Mouse (Mus musculus): Measurements from ENCODE around the gene Scml4. TPM values are rescaled to one million over a fixed set of nuclear protein-coding genes. Genes with fewer than 3 reads are reported as not detected.

Scml4 gene
- polyA plus RNA-seq, 2 experiments, result 0.92 to 1.1 TPM

DNA sequence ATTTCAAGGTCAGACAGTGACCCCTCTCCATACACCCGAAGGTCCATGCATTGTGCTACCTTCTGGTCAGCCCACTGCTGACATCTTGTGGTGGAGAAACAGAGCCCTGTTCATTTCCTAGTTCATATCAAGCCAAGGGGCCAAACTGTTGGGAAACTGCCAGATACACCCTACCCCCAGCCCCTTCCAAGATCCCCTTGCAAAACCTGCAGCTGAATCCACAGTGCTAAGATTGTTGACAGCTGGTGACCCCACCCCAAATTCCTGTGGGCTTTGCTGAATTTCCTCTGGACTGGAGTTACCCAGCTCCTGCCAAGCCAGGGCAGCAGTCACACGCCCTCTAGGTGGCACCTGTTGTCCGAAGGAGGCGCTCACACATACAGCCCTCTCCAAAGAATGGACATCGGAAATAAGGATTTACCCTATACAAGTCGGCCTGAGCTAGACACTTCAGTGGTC, 127.5 kb downstream of the Scml4 start:
- no peaks in the 10 kb centered on the region for H3K4me1 ChIP-seq (ENCODE audit: control insufficient read depth, insufficient read depth, low read length)
- peak; percentile 76 for ATAC-seq (ENCODE audit: low FRiP score, low read depth)
- no peak overlapping the region for H3K4me2 ChIP-seq (replicated peaks; ENCODE audit: low read depth, low read length, severe bottlenecking)
- no peak overlapping the region for H3K4me3 ChIP-seq (replicated peaks; ENCODE audit: low read length)
- no peak overlapping the region for H3K27ac ChIP-seq (replicated peaks; ENCODE audit: low read depth, low read length)
- H3K9ac ChIP-seq (ENCODE audit: low read depth, low read length, severe bottlenecking), result no peak overlapping the region
- H3K36me3 ChIP-seq (ENCODE audit: control insufficient read depth, insufficient read depth, low read length), result no peaks in the 10 kb centered on the region
- H3K9me3 ChIP-seq (ENCODE audit: control insufficient read depth, low read length), result no peaks in the 10 kb centered on the region
- 19% methylated on average over 6 of the region's 6 CpGs for WGBS
- DNase-seq (ENCODE audit: low spot score), result peak; percentile 67
- TF ChIP-seq POLR2A (IDR thresholded peaks at IDR 0.05; ENCODE audit: borderline replicate concordance, extremely low read depth, insufficient read depth, insufficient read length), result no peak
- no peaks in the 10 kb centered on the region for H3K27me3 ChIP-seq (ENCODE audit: control insufficient read depth, insufficient read depth, low read length)

DNA sequence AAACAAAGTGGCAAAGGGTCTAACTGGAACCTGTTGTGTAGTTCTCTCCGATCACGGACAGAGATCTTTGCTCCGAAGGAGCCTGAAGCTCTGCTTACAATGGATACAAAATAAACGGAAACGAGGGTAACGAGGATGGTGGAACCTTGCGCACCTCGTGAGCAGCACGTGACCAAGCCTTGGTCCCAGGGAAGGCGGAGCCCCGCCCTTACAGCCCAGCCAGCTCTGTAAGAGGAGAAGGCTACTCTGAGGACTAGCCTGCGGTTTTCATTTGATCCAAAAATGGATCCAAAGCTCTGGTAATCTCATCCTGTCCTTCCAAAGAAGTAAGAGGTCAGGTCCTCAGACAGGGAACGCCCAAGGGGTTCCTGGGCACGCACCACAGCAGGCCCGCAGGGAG, 128.5 kb downstream of the Scml4 start:
- Histone ChIP-seq H3K4me2 (replicated peaks; ENCODE audit: low read depth, low read length, severe bottlenecking) (no peak overlapping the region), H3K27me3 (ENCODE audit: control insufficient read depth, insufficient read depth, low read length) (no peaks in the 10 kb centered on the region), H3K36me3 (ENCODE audit: control insufficient read depth, insufficient read depth, low read length) (no peaks in the 10 kb centered on the region), H3K9me3 (ENCODE audit: control insufficient read depth, low read length) (no peaks in the 10 kb centered on the region), H3K27ac (replicated peaks; ENCODE audit: low read depth, low read length) (no peak overlapping the region), H3K4me3 (replicated peaks; ENCODE audit: low read length) (no peak overlapping the region), H3K9ac (ENCODE audit: low read depth, low read length, severe bottlenecking) (no peak overlapping the region), H3K4me1 (ENCODE audit: control insufficient read depth, insufficient read depth, low read length) (no peaks in the 10 kb centered on the region)
- DNase-seq (ENCODE audit: low spot score) (no peak), ATAC-seq (ENCODE audit: low FRiP score, low read depth) (no peak)
- no peak for TF ChIP-seq POLR2A (IDR thresholded peaks at IDR 0.05; ENCODE audit: borderline replicate concordance, extremely low read depth, insufficient read depth, insufficient read length)
- 56% methylated on average over 15 of the region's 15 CpGs for WGBS

DNA sequence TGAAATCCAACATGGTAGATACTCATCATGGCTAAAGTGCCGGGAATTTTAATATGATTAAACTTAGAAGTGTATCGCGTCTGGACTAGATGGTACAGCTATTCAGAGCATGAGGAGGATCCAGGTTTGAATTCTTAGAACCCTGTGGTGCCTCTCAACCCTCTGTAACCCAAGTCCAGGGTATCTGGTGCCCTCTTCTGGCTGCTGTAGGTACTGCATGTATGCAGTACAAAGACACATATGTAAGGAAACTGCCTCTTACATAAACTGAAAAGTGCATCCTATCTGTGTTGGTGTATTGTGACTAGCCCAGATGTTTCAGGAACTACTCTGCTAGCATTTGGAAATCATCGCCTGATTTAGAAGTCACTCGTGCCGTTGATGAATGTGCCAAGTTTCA, 129.7 kb downstream of the Scml4 start:
- DNase-seq (ENCODE audit: low spot score), result peak; percentile 55
- Histone ChIP-seq H3K9ac (ENCODE audit: low read depth, low read length, severe bottlenecking) (no peak overlapping the region), H3K9me3 (ENCODE audit: control insufficient read depth, low read length) (no peaks in the 10 kb centered on the region), H3K36me3 (ENCODE audit: control insufficient read depth, insufficient read depth, low read length) (no peaks in the 10 kb centered on the region), H3K4me1 (ENCODE audit: control insufficient read depth, insufficient read depth, low read length) (peaks cover 10% of the 10 kb centered on the region; the same call in 1 of the 2 replicates), H3K27ac (replicated peaks; ENCODE audit: low read depth, low read length) (no peak overlapping the region), H3K27me3 (ENCODE audit: control insufficient read depth, insufficient read depth, low read length) (no peaks in the 10 kb centered on the region), H3K4me3 (replicated peaks; ENCODE audit: low read length) (no peak overlapping the region), H3K4me2 (replicated peaks; ENCODE audit: low read depth, low read length, severe bottlenecking) (no peak overlapping the region)
- no peak for ATAC-seq (ENCODE audit: low FRiP score, low read depth)
- WGBS, result 28% methylated on average over 6 of the region's 6 CpGs
- no peak for TF ChIP-seq POLR2A (IDR thresholded peaks at IDR 0.05; ENCODE audit: borderline replicate concordance, extremely low read depth, insufficient read depth, insufficient read length)

DNA sequence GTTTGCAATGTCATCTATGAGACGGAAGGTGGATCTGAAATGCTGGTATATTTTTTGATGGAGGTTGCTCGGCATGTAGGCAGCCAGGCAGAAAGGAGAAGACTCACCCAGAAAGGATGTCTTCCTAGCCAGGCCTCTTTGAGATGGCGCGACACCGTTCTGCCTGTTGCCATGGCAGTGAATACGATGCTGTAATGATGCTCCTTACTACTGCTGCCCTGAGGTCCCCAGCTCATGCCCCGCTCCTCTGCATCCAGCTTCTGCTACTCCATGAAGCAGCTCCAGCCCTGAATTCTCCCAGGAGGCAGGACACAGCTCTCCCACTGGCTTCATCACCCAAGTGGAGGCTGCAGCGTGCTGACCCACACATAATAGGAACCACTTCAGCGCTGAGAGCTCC, 130.8 kb downstream of the Scml4 start:
- DNase-seq (ENCODE audit: low spot score), result no peak
- Histone ChIP-seq H3K4me2 (replicated peaks; ENCODE audit: low read depth, low read length, severe bottlenecking) (no peak overlapping the region), H3K27me3 (ENCODE audit: control insufficient read depth, insufficient read depth, low read length) (no peaks in the 10 kb centered on the region), H3K9me3 (ENCODE audit: control insufficient read depth, low read length) (no peaks in the 10 kb centered on the region), H3K36me3 (ENCODE audit: control insufficient read depth, insufficient read depth, low read length) (no peaks in the 10 kb centered on the region), H3K4me1 (ENCODE audit: control insufficient read depth, insufficient read depth, low read length) (peaks cover 18% of the 10 kb centered on the region), H3K27ac (replicated peaks; ENCODE audit: low read depth, low read length) (no peak overlapping the region), H3K4me3 (replicated peaks; ENCODE audit: low read length) (no peak overlapping the region), H3K9ac (ENCODE audit: low read depth, low read length, severe bottlenecking) (no peak overlapping the region)
- no peak for ATAC-seq (ENCODE audit: low FRiP score, low read depth)
- no peak for TF ChIP-seq POLR2A (IDR thresholded peaks at IDR 0.05; ENCODE audit: borderline replicate concordance, extremely low read depth, insufficient read depth, insufficient read length)
- WGBS, result 79% methylated on average over 9 of the region's 9 CpGs

DNA sequence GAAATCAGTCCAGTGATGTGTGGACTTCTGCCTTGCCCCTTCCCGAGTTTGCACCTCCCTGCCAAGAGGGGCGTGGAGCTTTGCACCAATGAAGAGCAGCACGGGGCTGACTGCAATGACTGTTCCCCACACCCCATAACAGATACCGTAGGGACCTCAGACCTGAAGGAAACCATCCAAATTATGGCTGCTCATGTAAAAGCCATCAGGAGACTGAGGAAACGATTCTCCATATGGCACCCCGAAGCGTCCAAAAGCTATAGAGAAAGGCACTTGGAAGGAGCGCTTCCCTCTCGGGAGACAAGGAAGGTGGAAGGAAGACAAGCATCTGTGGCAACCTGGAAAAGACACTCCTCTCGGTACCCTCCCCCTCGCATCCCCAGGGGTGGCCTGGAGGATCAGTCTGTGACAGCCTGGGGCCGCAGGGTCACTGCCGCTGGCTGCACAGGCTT, 134.2 kb downstream of the Scml4 start:
- DNase-seq (ENCODE audit: low spot score) (peak; percentile 66), ATAC-seq (ENCODE audit: low FRiP score, low read depth) (peak; percentile 80)
- H3K9ac ChIP-seq (ENCODE audit: low read depth, low read length, severe bottlenecking), result peak overlapping the region; percentile 31; the same call in 1 of the 2 replicates
- WGBS, result 14% methylated on average over 13 of the region's 13 CpGs
- peak overlapping the region; percentile 18; the same call in 1 of the 2 replicates for H3K4me3 ChIP-seq (replicated peaks; ENCODE audit: low read length)
- H3K36me3 ChIP-seq (ENCODE audit: control insufficient read depth, insufficient read depth, low read length), result no peaks in the 10 kb centered on the region
- H3K4me1 ChIP-seq (ENCODE audit: control insufficient read depth, insufficient read depth, low read length), result peaks cover 18% of the 10 kb centered on the region
- H3K9me3 ChIP-seq (ENCODE audit: control insufficient read depth, low read length), result no peaks in the 10 kb centered on the region
- peak overlapping the region; percentile 40 for H3K4me2 ChIP-seq (replicated peaks; ENCODE audit: low read depth, low read length, severe bottlenecking)
- H3K27ac ChIP-seq (replicated peaks; ENCODE audit: low read depth, low read length), result 0 out of 2 replicates have a peak overlapping the region, but pooled peaks have one; percentile 19
- TF ChIP-seq POLR2A (IDR thresholded peaks at IDR 0.05; ENCODE audit: borderline replicate concordance, extremely low read depth, insufficient read depth, insufficient read length), result no peak
- no peaks in the 10 kb centered on the region for H3K27me3 ChIP-seq (ENCODE audit: control insufficient read depth, insufficient read depth, low read length)
